Mouse (Mus musculus): ENCODE results near the gene Gm9964. TPM values are rescaled to one million over a fixed set of nuclear protein-coding genes. Genes with fewer than 3 reads are reported as not detected.
"Not testable (repeated sequence)": the region's sequence is repeated elsewhere in the genome, so short reads cannot be mapped to it uniquely, and the experiment has no call there.

The Gm9964 gene
- polyA plus RNA-seq, 1 experiment from 2014 or later, result not detected

GRCm38 (mm10) chr11:79306510-79306909, 9.8 kb upstream of the Gm9964 start:
- DNase-seq (ENCODE audit: low spot score) (no peak), ATAC-seq (replicated peaks; ENCODE audit: low FRiP score, low TSS enrichment, low read depth) (no peak)
- WGBS, result 31% methylated on average over 7 of the region's 7 CpGs
- Histone ChIP-seq H3K4me2 (ENCODE audit: low read length) (0 out of 2 replicates have a peak overlapping the region, but pooled peaks have one; percentile 5), H3K9ac (ENCODE audit: low read length) (no peak overlapping the region; the same call in 1 of the 2 replicates), H3K36me3 (ENCODE audit: control insufficient read depth, insufficient read depth, low read length) (no peaks in the 10 kb centered on the region), H3K9me3 (ENCODE audit: control insufficient read depth, low read length) (no peaks in the 10 kb centered on the region), H3K27ac (ENCODE audit: low read depth) (peak overlapping the region; percentile 78), H3K4me3 (ENCODE audit: low read depth, low read length) (no peak overlapping the region), H3K27me3 (replicated peaks; ENCODE audit: control insufficient read depth, insufficient read depth, low read length) (no peaks in the 10 kb centered on the region), H3K4me1 (replicated peaks; ENCODE audit: control insufficient read depth, insufficient read depth, low read length) (peaks cover 12% of the 10 kb centered on the region)

GRCm38 (mm10) chr11:79305697-79306340, 9.1 kb upstream of the Gm9964 start:
- H3K4me3 ChIP-seq (ENCODE audit: low read depth, low read length), result no peak overlapping the region
- DNase-seq (ENCODE audit: low spot score) (no peak), ATAC-seq (replicated peaks; ENCODE audit: low FRiP score, low TSS enrichment, low read depth) (no peak)
- 57% methylated on average over 9 of the region's 9 CpGs for WGBS
- no peak overlapping the region for H3K4me2 ChIP-seq (ENCODE audit: low read length)
- no peaks in the 10 kb centered on the region for H3K36me3 ChIP-seq (ENCODE audit: control insufficient read depth, insufficient read depth, low read length)
- no peaks in the 10 kb centered on the region for H3K9me3 ChIP-seq (ENCODE audit: control insufficient read depth, low read length)
- H3K27ac ChIP-seq (ENCODE audit: low read depth), result peak overlapping the region; percentile 78
- no peaks in the 10 kb centered on the region for H3K27me3 ChIP-seq (replicated peaks; ENCODE audit: control insufficient read depth, insufficient read depth, low read length)
- no peak overlapping the region for H3K9ac ChIP-seq (ENCODE audit: low read length)
- H3K4me1 ChIP-seq (replicated peaks; ENCODE audit: control insufficient read depth, insufficient read depth, low read length), result peaks cover 12% of the 10 kb centered on the region

GRCm38 (mm10) chr11:79304245-79304644, 7.5 kb upstream of the Gm9964 start:
- WGBS, result 87% methylated on average over 3 of the region's 4 CpGs
- ATAC-seq (replicated peaks; ENCODE audit: low FRiP score, low TSS enrichment, low read depth); H3K36me3 ChIP-seq (ENCODE audit: control insufficient read depth, insufficient read depth, low read length): not testable (repeated sequence)

GRCm38 (mm10) chr11:79303109-79303508, 6.4 kb upstream of the Gm9964 start:
- Histone ChIP-seq H3K4me2 (ENCODE audit: low read length) (no peak overlapping the region), H3K27me3 (replicated peaks; ENCODE audit: control insufficient read depth, insufficient read depth, low read length) (no peaks in the 10 kb centered on the region), H3K27ac (ENCODE audit: low read depth) (no peak overlapping the region), H3K4me3 (ENCODE audit: low read depth, low read length) (no peak overlapping the region), H3K9ac (ENCODE audit: low read length) (no peak overlapping the region), H3K4me1 (replicated peaks; ENCODE audit: control insufficient read depth, insufficient read depth, low read length) (peaks cover 12% of the 10 kb centered on the region), H3K36me3 (ENCODE audit: control insufficient read depth, insufficient read depth, low read length) (no peaks in the 10 kb centered on the region), H3K9me3 (ENCODE audit: control insufficient read depth, low read length) (no peaks in the 10 kb centered on the region)
- no peak for ATAC-seq (replicated peaks; ENCODE audit: low FRiP score, low TSS enrichment, low read depth)
- no peak for DNase-seq (ENCODE audit: low spot score)
- 77% methylated on average over 6 of the region's 6 CpGs for WGBS

More at GRCm38 (mm10) chr11:79304245-79304644, 7.5 kb upstream of the Gm9964 start:
- H3K4me2 ChIP-seq (ENCODE audit: low read length); H3K9me3 ChIP-seq (ENCODE audit: control insufficient read depth, low read length); H3K9ac ChIP-seq (ENCODE audit: low read length); H3K27ac ChIP-seq (ENCODE audit: low read depth); DNase-seq (ENCODE audit: low spot score); H3K27me3 ChIP-seq (replicated peaks; ENCODE audit: control insufficient read depth, insufficient read depth, low read length); H3K4me3 ChIP-seq (ENCODE audit: low read depth, low read length): not testable (repeated sequence)
- H3K4me1 ChIP-seq (replicated peaks; ENCODE audit: control insufficient read depth, insufficient read depth, low read length), result peaks cover 12% of the 10 kb centered on the region

GRCm38 (mm10) chr11:79299719-79300431, 3.2 kb upstream of the Gm9964 start:
- WGBS, result 70% methylated on average over 9 of the region's 9 CpGs
- no peak for ATAC-seq (replicated peaks; ENCODE audit: low FRiP score, low TSS enrichment, low read depth)
- no peak for DNase-seq (ENCODE audit: low spot score)
- H3K9ac ChIP-seq (ENCODE audit: low read length), result no peak overlapping the region
- H3K27me3 ChIP-seq (replicated peaks; ENCODE audit: control insufficient read depth, insufficient read depth, low read length), result no peaks in the 10 kb centered on the region
- H3K4me1 ChIP-seq (replicated peaks; ENCODE audit: control insufficient read depth, insufficient read depth, low read length), result no peaks in the 10 kb centered on the region
- H3K36me3 ChIP-seq (ENCODE audit: control insufficient read depth, insufficient read depth, low read length), result no peaks in the 10 kb centered on the region
- H3K4me2 ChIP-seq (ENCODE audit: low read length), result no peak overlapping the region
- H3K4me3 ChIP-seq (ENCODE audit: low read depth, low read length), result no peak overlapping the region
- H3K9me3 ChIP-seq (ENCODE audit: control insufficient read depth, low read length), result no peaks in the 10 kb centered on the region
- H3K27ac ChIP-seq (ENCODE audit: low read depth), result no peak overlapping the region

- Histone ChIP-seq H3K4me2 (ENCODE audit: low read length) (no peak overlapping the region), H3K4me1 (replicated peaks; ENCODE audit: control insufficient read depth, insufficient read depth, low read length) (no peaks in the 10 kb centered on the region), H3K27me3 (replicated peaks; ENCODE audit: control insufficient read depth, insufficient read depth, low read length) (no peaks in the 10 kb centered on the region), H3K9ac (ENCODE audit: low read length) (no peak overlapping the region), H3K27ac (ENCODE audit: low read depth) (no peak overlapping the region), H3K9me3 (ENCODE audit: control insufficient read depth, low read length) (no peaks in the 10 kb centered on the region), H3K4me3 (ENCODE audit: low read depth, low read length) (no peak overlapping the region), H3K36me3 (ENCODE audit: control insufficient read depth, insufficient read depth, low read length) (no peaks in the 10 kb centered on the region)
- peak; percentile 71 for DNase-seq (ENCODE audit: low spot score)
- no peak for ATAC-seq (replicated peaks; ENCODE audit: low FRiP score, low TSS enrichment, low read depth)
- 61% methylated on average over 1 of the region's 1 CpGs for WGBS
Measured at GRCm38 (mm10) chr11:79296167-79296566, 539 bp downstream of the Gm9964 start.

GRCm38 (mm10) chr11:79293971-79294370, 2.7 kb downstream of the Gm9964 start:
- 29% methylated on average over 1 of the region's 1 CpGs for WGBS

GRCm38 (mm10) chr11:79293025-79293424, 3.7 kb downstream of the Gm9964 start:
- no peaks in the 10 kb centered on the region for H3K9me3 ChIP-seq (ENCODE audit: control insufficient read depth, low read length)
- H3K36me3 ChIP-seq (ENCODE audit: control insufficient read depth, insufficient read depth, low read length), result no peaks in the 10 kb centered on the region
- no peak for ATAC-seq (replicated peaks; ENCODE audit: low FRiP score, low TSS enrichment, low read depth)
- no peak overlapping the region for H3K27ac ChIP-seq (ENCODE audit: low read depth)
- WGBS, result 89% methylated on average over 3 of the region's 3 CpGs
- no peaks in the 10 kb centered on the region for H3K27me3 ChIP-seq (replicated peaks; ENCODE audit: control insufficient read depth, insufficient read depth, low read length)
- H3K4me3 ChIP-seq (ENCODE audit: low read depth, low read length), result no peak overlapping the region
- no peak overlapping the region for H3K4me2 ChIP-seq (ENCODE audit: low read length)
- peaks cover 8% of the 10 kb centered on the region; the same call in 1 of the 2 replicates for H3K4me1 ChIP-seq (replicated peaks; ENCODE audit: control insufficient read depth, insufficient read depth, low read length)
- no peak for DNase-seq (ENCODE audit: low spot score)
- H3K9ac ChIP-seq (ENCODE audit: low read length), result no peak overlapping the region

More at GRCm38 (mm10) chr11:79293971-79294370, 2.7 kb downstream of the Gm9964 start:
- no peaks in the 10 kb centered on the region for H3K9me3 ChIP-seq (ENCODE audit: control insufficient read depth, low read length)
- peak overlapping the region; percentile 25; the same call in 1 of the 2 replicates for H3K27ac ChIP-seq (ENCODE audit: low read depth)
- H3K36me3 ChIP-seq (ENCODE audit: control insufficient read depth, insufficient read depth, low read length), result no peaks in the 10 kb centered on the region
- no peaks in the 10 kb centered on the region for H3K4me1 ChIP-seq (replicated peaks; ENCODE audit: control insufficient read depth, insufficient read depth, low read length)
- ATAC-seq (replicated peaks; ENCODE audit: low FRiP score, low TSS enrichment, low read depth) (peak; percentile 82; the same call in 1 of the 2 replicates), DNase-seq (ENCODE audit: low spot score) (no peak)
- no peaks in the 10 kb centered on the region for H3K27me3 ChIP-seq (replicated peaks; ENCODE audit: control insufficient read depth, insufficient read depth, low read length)
- H3K9ac ChIP-seq (ENCODE audit: low read length), result no peak overlapping the region
- no peak overlapping the region for H3K4me2 ChIP-seq (ENCODE audit: low read length)
- no peak overlapping the region for H3K4me3 ChIP-seq (ENCODE audit: low read depth, low read length)
